Mouse (Mus musculus): Measurements from ENCODE around the gene Sh3bgrl3.

GRCm38 (mm10) chr4:134089029-134089428 lies 39.6 kb downstream of the Sh3bgrl3 start:
- TF ChIP-seq CTCF (IDR thresholded peaks at IDR 0.05; ENCODE audit: control insufficient read depth, insufficient read depth, insufficient replicate concordance, low read depth, low read length) (no peak), POLR2A (IDR thresholded peaks at IDR 0.05; ENCODE audit: control insufficient read depth, low read depth, low read length) (no peak)

All from testis, adult 2 months (tissue).